ENCODE assay signal across 8 mouse cellular contexts in genomic region chrX:48341141-48341540, GRCm38 (mm10). TPM values are rescaled to one million over a fixed set of nuclear protein-coding genes. Genes with fewer than 3 reads are reported as not detected.
DNase-seq lines count a peak whose midpoint lies in the region; ATAC-seq lines count a peak whose summit lies in the region.

Gene Bcorl1, plus strand, starts transcription at chrX:48341358.

- peak within 1 kb of the TSS; percentile 59 for H3K4me3 ChIP-seq in intestine, embryonic 16.5 days (ENCODE audit: low read length)
- H3K4me3 ChIP-seq in limb, embryonic 11.5 days (ENCODE audit: low read depth, low read length): peak within 1 kb of the TSS; percentile 51
- H3K4me3 ChIP-seq in midbrain, embryonic 11.5 days (ENCODE audit: low read depth, low read length): peak within 1 kb of the TSS; percentile 58

- peak; percentile 61 for DNase-seq in ovary, adult 18-20 months (ENCODE audit: low spot score)
- no peak for DNase-seq in ovary, postnatal 10 days (ENCODE audit: low spot score)
- peak; percentile 13 to 20 for DNase-seq in cerebellum, postnatal 14 days
- peak; percentile 23 to 38 for DNase-seq in gastrocnemius, postnatal 4 days (ENCODE audit: low spot score in 2 of 2)
- DNase-seq in limb, embryonic 11.5 days (ENCODE audit: low spot score): peak; percentile 60
- DNase-seq in midbrain, embryonic 11.5 days (ENCODE audit: low spot score, missing footprints): peak; percentile 88
- peak; percentile 73 for DNase-seq in testis, postnatal 10 days (ENCODE audit: low spot score)

- H3K4me1 ChIP-seq in intestine, embryonic 16.5 days (ENCODE audit: control insufficient read depth, insufficient read depth, low read length): no peaks in the 10 kb centered on the region
- H3K4me1 ChIP-seq in limb, embryonic 11.5 days (ENCODE audit: control insufficient read depth, insufficient read depth, low read length): no peaks in the 10 kb centered on the region
- peaks cover 2% of the 10 kb centered on the region; the same call in 1 of the 2 replicates for H3K4me1 ChIP-seq in midbrain, embryonic 11.5 days (ENCODE audit: control insufficient read depth, insufficient read depth, low read length)

- peak within 1 kb of the TSS; percentile 52 for H3K27ac ChIP-seq in intestine, embryonic 16.5 days (ENCODE audit: low read length)
- no peak within 1 kb of the TSS; the same call in 1 of the 2 replicates for H3K27ac ChIP-seq in limb, embryonic 11.5 days (replicated peaks; ENCODE audit: low read depth, low read length)
- H3K27ac ChIP-seq in midbrain, embryonic 11.5 days (ENCODE audit: low read depth, low read length): no peak within 1 kb of the TSS

- no peaks in the 10 kb centered on the region for H3K9me3 ChIP-seq in intestine, embryonic 16.5 days (ENCODE audit: control insufficient read depth, low read length)
- H3K9me3 ChIP-seq in limb, embryonic 11.5 days (ENCODE audit: control insufficient read depth, low read length): no peaks in the 10 kb centered on the region
- no peaks in the 10 kb centered on the region for H3K9me3 ChIP-seq in midbrain, embryonic 11.5 days (ENCODE audit: control insufficient read depth, low read length)

- peak; percentile 32 for ATAC-seq in intestine, embryonic 16.5 days
- ATAC-seq in limb, embryonic 11.5 days (ENCODE audit: insufficient number of reproducible peaks, low FRiP score, low TSS enrichment, low read depth): peak; percentile 41; the same call in 1 of the 2 replicates
- ATAC-seq in midbrain, embryonic 11.5 days (ENCODE audit: low FRiP score): no peak

- no peaks in the 10 kb centered on the region for H3K27me3 ChIP-seq in intestine, embryonic 16.5 days (replicated peaks; ENCODE audit: control insufficient read depth, insufficient read depth, low read length)
- H3K27me3 ChIP-seq in limb, embryonic 11.5 days (ENCODE audit: control insufficient read depth, insufficient read depth, low read length): peaks cover 11% of the 10 kb centered on the region
- H3K27me3 ChIP-seq in midbrain, embryonic 11.5 days (ENCODE audit: control insufficient read depth, insufficient read depth, low read length): no peaks in the 10 kb centered on the region; the same call in none of the 2 replicates

- no peaks in the 10 kb centered on the region for H3K36me3 ChIP-seq in intestine, embryonic 16.5 days (ENCODE audit: control insufficient read depth, insufficient read depth, low read length)
- no peaks in the 10 kb centered on the region for H3K36me3 ChIP-seq in limb, embryonic 11.5 days (ENCODE audit: control insufficient read depth, insufficient read depth, low read length)
- no peaks in the 10 kb centered on the region for H3K36me3 ChIP-seq in midbrain, embryonic 11.5 days (ENCODE audit: control insufficient read depth, insufficient read depth, low read length)

- peak within 1 kb of the TSS; percentile 74 for H3K9ac ChIP-seq in intestine, embryonic 16.5 days (ENCODE audit: low read depth, low read length)
- peak within 1 kb of the TSS; percentile 60 for H3K9ac ChIP-seq in limb, embryonic 11.5 days (ENCODE audit: low read length)
- H3K9ac ChIP-seq in midbrain, embryonic 11.5 days (ENCODE audit: low read length): peak within 1 kb of the TSS; percentile 54

- 8% methylated on average over 20 of the region's 33 CpGs for WGBS in intestine, embryonic 16.5 days
- 12% methylated on average over 17 of the region's 33 CpGs for WGBS in limb, embryonic 11.5 days
- WGBS in midbrain, embryonic 11.5 days: 19% methylated on average over 18 of the region's 33 CpGs

- H3K4me2 ChIP-seq in intestine, embryonic 16.5 days (ENCODE audit: low read depth, low read length): peak within 1 kb of the TSS; percentile 63
- H3K4me2 ChIP-seq in limb, embryonic 11.5 days (ENCODE audit: low read depth, severe bottlenecking): peak within 1 kb of the TSS; percentile 66
- H3K4me2 ChIP-seq in midbrain, embryonic 11.5 days: peak within 1 kb of the TSS; percentile 71

RNA-seq across cellular contexts. Expression of gene Bcorl1, which starts in this region (rescaled TPM):
- 10 to 100 TPM; 11.1 to 11.2 TPM for total RNA-seq in gastrocnemius, postnatal 4 days (2021)
- 3.2 and 3.5 TPM in 2 replicates for polyA plus RNA-seq in intestine, embryonic 16.5 days (2015; fragmentation: Nextera tagmentation; extraction: Ambion mirVana)
- 5.3 and 5.4 TPM in 2 replicates for polyA plus RNA-seq in limb, embryonic 11.5 days (2014; fragmentation: Nextera tagmentation; extraction: Ambion mirVana)
- polyA plus RNA-seq in midbrain, embryonic 11.5 days (2014; fragmentation: Nextera tagmentation; extraction: Ambion mirVana): 4.2 and 4.7 TPM in 2 replicates
